Mouse (Mus musculus) skeletal muscle tissue, adult 2 months (tissue): ENCODE measurements around the gene Taldo1.

Source experiments
- DNase-seq: peaks from one replicate; pipeline ENCODE4 v3.0.0-alpha.2; 2012; ENCODE audit warnings: low read depth, low spot score

The Taldo1 gene

GRCm38 (mm10) chr7:141391625-141392551, at the start of gene Taldo1:
Gene Taldo1 (plus strand): TSS chr7:141392199.
- peak; percentile 89 for DNase-seq

DNA sequence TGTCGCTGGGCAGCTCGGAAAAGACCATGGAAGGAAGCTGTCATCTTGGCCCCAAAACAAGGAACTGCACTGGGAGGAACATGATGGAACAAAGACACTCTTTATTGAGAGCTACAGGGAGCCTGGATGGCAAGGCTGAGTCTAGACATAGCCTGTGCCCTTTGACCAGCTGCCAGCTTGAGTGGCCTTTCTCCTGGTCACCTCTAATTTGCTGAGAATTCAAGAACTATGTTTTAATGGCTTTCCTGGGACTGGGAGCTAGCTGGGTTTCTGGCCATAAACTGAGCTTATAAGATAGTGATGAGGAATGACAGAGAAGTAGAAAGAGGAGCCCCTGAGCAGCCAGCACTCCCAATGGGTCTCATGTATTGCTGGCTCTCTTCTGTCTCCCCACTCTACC, 48.8 kb upstream of the Taldo1 start:
- DNase-seq, result no peak

DNA sequence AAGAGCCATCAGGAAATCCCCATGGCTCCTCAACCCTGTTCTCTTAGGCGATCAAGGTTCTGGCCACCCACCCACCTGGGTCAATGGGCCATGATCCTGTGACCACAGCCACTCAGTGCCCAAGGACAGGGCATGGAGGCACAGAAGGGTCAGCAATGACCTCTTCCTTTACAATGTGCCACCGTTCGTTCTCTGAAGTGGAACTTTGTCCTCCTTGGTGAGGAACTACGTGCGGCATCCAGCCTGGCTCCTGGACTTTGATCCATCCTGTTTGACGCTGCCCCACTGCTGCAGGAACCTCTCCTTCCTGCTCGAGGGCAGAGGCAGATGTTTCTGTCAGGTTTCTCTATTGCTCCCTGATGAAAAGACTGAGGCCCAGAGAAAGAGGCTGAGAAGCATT, 48.3 kb upstream of the Taldo1 start:
- no peak for DNase-seq

DNA sequence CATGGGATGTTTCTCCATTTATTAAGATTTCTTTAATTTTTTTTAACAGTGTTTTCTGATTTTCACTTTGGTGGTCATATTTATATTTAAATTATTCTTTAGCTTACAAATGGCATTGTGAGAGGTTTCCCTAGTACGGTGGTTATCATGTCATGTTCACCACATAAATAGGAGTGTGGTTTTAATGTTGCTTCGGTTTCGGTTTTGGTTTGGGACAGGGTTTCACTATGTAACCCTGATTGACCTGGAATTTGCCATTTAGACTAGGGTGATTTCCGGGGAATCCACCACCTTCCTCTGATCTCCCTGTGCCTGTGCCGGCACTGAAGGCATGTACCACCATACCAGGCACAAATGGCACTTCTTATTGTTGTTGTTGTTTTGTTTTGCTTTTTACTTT, 47.2 kb upstream of the Taldo1 start:
- no peak for DNase-seq

DNA sequence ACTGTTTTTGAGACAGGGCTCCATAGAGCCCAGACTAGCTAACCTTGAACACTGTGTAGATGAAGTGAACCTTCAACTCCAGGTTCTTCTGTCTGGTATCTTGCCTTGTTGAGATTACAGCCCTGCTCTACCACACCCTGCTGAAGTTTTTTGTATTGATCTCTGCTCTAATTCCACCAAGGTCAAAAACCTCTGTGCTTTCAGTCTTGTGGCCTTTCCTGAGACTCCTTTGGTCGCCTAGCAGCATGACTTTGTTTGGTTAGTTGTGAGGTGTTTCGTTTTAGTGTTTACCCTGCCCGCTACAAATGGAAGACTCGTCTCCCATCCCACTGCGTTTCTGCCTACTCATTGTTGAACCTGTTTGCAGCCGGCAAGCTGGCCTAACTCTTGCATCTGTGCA, 40.9 kb upstream of the Taldo1 start:
- no peak for DNase-seq

- peak; percentile 39 for DNase-seq
These were observed 36.9 kb upstream of the Taldo1 start for GRCm38 (mm10) chr7:141355051-141355450.

- DNase-seq, result no peak
These were observed 36.2 kb upstream of the Taldo1 start for GRCm38 (mm10) chr7:141355626-141356326.

DNA sequence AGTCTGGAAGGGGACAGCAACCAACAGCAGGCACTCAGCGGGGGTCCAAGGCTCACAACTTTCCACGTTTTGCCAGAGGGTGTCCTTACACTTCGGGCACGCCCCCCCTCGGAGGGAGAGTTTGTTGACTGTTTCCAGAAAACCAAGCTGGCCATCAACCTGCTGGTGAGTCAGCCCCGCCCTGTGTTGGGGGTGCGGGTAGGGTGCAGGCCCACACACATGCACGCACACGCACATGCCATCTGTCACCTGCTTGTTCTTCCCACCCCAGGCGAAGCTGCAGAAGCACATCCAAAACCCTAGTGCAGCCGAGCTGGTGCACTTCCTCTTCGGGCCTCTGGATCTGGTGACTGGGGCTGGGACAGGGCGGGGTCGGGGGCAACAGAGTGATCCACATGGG, 35.0 kb upstream of the Taldo1 start:
- DNase-seq, result no peak

GRCm38 (mm10) chr7:141361510-141361909, 30.5 kb upstream of the Taldo1 start:
- no peak for DNase-seq

- DNase-seq, result peak; percentile 53
These were observed 28.8 kb upstream of the Taldo1 start for GRCm38 (mm10) chr7:141363106-141363751.

- DNase-seq, result no peak
These were observed 28.3 kb upstream of the Taldo1 start for GRCm38 (mm10) chr7:141363752-141364125.

GRCm38 (mm10) chr7:141364349-141365048, 27.5 kb upstream of the Taldo1 start:
- DNase-seq, result no peak

DNA sequence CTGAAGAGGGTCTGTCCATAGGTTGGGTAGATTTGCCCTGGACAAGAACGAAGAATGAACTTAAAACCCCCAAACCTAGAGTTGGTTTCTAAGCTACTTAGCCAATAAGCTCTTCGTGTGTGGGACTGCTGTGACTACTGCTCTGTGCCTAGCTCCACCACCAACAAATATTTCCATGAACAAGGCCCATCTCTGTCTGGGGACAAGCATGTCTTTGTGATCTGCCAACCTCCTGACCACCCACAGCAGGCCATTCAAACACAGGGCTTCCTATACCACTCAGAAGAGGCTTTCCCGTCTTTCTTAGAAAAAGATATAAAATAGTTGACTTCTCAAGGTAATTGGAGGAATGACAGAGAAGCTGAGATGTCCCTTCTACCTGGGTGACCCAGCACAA, 27.0 kb upstream of the Taldo1 start:
- no peak for DNase-seq

- DNase-seq, result no peak
These were observed 24.6 kb upstream of the Taldo1 start for GRCm38 (mm10) chr7:141367358-141367757.

GRCm38 (mm10) chr7:141369918-141370317, 22.1 kb upstream of the Taldo1 start:
- no peak for DNase-seq

DNA sequence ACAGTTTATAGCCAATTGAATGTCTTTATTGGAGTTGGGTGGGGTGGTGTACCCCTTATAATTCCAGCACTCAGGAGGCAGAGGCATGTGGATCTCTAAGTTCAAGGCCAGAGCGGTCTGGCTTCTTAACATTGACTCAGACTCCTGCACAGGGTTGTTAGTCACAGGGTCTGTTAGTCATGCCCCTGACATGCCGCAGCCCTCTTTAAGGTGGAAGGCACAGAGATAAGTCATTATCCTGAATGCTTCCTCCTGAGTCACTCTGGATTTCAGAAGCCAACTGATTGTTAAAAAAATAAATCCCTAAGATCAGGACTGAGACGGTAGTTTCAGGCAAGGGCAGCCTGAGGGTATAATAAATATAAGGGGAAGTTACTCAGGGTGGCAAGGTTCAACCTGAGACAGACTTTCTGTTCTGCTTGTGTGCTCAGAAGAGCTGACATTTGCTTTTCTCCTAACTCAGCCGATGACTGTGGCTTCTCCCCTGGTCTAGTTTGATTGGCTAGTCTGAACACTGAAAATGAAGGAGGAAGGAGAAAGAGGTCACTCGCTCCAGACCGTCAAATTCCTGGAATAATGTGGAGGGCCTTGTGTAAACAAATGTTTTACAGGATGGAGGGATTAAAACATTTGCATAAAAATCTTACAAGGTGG, 19.9 kb upstream of the Taldo1 start:
- DNase-seq, result no peak

DNA sequence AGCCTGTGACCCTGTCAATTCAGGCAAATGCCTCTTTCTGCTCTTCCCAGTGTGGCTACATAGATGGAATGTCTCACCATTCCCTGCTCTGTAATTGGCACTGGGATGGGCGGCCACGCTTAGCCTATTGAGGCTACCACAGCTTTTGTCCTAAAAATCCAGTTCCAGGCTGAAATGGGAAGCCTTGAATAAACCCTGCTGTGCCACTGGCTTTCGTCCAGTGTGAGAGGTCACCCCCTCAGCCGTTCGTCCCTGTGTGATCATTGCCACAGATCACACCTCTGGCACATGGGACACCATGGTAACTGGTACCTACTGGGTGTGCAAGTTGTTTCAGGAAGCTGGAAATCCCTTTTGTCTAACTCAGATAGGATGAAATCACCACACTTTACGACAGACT, 18.4 kb upstream of the Taldo1 start:
- no peak for DNase-seq

DNA sequence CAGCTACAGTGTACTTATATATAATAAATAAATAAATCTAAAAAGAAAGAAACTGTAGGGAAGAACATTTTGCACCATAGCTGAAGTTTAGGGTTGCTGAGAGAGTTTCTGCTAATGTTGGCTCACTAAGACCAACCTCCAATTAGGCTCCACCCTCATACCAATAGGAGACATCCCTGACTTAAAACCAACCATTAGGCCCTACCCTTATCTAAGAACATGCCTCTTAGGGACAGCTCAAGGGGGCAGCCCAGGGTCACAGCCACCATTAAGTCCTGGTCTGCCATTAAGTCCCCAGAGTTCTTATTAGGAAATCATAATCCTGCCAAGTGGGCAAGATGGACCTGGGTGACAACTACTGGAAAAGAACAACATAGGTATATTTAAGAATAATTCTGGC, 17.6 kb upstream of the Taldo1 start:
- DNase-seq, result no peak

GRCm38 (mm10) chr7:141379584-141379983, 12.4 kb upstream of the Taldo1 start:
- DNase-seq, result no peak

DNA sequence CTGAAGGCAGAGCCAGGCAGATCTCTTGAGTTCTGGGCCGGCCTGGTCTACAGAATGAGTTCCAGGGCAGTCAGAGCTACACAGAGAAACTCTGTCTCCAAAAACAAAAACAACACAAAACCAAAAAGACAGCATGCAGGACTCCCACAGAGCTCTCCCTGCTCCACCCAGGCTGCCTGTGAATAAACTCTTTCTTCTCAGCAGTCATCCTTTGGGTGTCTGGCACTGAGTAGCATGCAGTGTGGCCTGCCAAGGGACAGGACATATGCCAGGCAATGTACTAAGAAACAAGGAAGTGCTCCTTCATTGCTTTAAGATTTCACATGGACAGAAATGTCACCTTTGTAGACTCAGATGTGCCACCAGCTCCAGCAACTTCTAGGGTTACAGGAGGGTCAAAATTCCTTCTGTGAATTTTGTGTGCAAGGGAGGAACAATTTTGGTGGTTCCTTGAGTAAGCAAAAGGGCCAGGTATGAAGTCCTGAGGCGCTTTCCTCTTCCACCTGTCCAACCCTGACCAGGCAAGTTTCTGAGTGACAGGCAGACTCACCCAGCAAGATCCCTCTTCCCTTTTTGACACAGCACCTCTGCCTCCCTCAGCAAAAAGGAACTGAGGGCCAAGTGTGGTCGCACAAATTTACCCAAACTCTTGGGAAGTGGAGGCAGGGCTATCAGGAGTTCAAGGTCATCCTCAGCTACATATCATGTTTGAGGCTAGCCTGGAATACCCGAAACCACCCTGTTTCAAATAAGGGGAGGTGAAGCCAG, 10.7 kb upstream of the Taldo1 start:
- no peak for DNase-seq
